Mouse (Mus musculus) intestine, postnatal 0 days (tissue): ENCODE data around the gene Rgs1. TPM values are rescaled to one million over a fixed set of nuclear protein-coding genes. Genes with fewer than 3 reads are reported as not detected.

Experiments
- ATAC-seq: fragments of 200-750 bp; cut with Nextera tagmentation; 2 replicates; pipeline ENCODE4 v1.8.0; 2017; ENCODE audit warnings: mild to moderate bottlenecking, moderate TSS enrichment, moderate library complexity
- H3K27ac ChIP-seq: fragments of 300-500 bp; sonication (generic); 2 replicates; pipeline ENCODE4 v1.5.1; 2014; ENCODE audit warnings: mild to moderate bottlenecking, low read depth, low read length, moderate library complexity
- H3K27me3 ChIP-seq: fragments of 300-500 bp; sonication (generic); replicated peaks from 2 replicates; pipeline ENCODE4 v1.6.1; 2014; ENCODE audit warnings: low read length, mixed read lengths; ENCODE audit not compliant: control insufficient read depth, insufficient read depth
- H3K36me3 ChIP-seq: fragments of 300-500 bp; sonication (generic); 2 replicates; pipeline ENCODE4 v1.6.1; 2014; ENCODE audit warnings: mild to moderate bottlenecking, moderate library complexity; ENCODE audit not compliant: control insufficient read depth, insufficient read depth
- H3K4me1 ChIP-seq: fragments of 300-500 bp; sonication (generic); replicated peaks from 2 replicates; pipeline ENCODE4 v1.6.1; 2014; ENCODE audit warnings: antibody characterized with exemption, low read length, mixed read lengths; ENCODE audit not compliant: control insufficient read depth, insufficient read depth
- H3K4me2 ChIP-seq: fragments of 300-500 bp; sonication (generic); replicated peaks from 2 replicates; pipeline ENCODE4 v1.6.1; 2014; ENCODE audit warnings: low read depth, mild to moderate bottlenecking, moderate library complexity
- H3K4me3 ChIP-seq: fragments of 300-500 bp; sonication (generic); 2 replicates; pipeline ENCODE4 v1.5.1; 2014; ENCODE audit warnings: low read depth, low read length
- H3K9ac ChIP-seq: fragments of 300-500 bp; sonication (generic); 2 replicates; pipeline ENCODE4 v1.6.1; 2014; ENCODE audit warnings: mild to moderate bottlenecking, low read depth, low read length
- H3K9me3 ChIP-seq: fragments of 300-500 bp; sonication (generic); 2 replicates; pipeline ENCODE4 v1.6.1; 2016; ENCODE audit warnings: mixed run types; ENCODE audit not compliant: control insufficient read depth
- CTCF ChIP-seq: sonication (generic); IDR thresholded peaks from 2 replicates; pipeline ENCODE4 v1.5.1; 2016; ENCODE audit warnings: low read depth, mild to moderate bottlenecking, control low read depth, antibody characterized with exemption, moderate library complexity
- WGBS: fragments of 180-500 bp; shearing (Covaris S2); extraction: QIAGEN DNeasy Blood & Tissue Kit; methylation state at CpG from one replicate; pipeline ENCODE4 v1.1.7; 2014; 5-methylcytosine and 5-hydroxymethylcytosine counted together
- polyA plus RNA-seq: library from polyadenylated mRNA; unstranded; fragments of >200 nt; fragmentation: Nextera tagmentation; extraction: Ambion mirVana; gene quantifications from 2 replicates; pipeline ENCODE4 v1.2.1, GENCODE M21; 2015

The Rgs1 gene
- polyA plus RNA-seq, 1 experiment from 2014 or later: 11.8 TPM

- no peak for TF ChIP-seq CTCF
- no peak overlapping the region for H3K4me2 ChIP-seq
- no peak overlapping the region for H3K9ac ChIP-seq
- H3K4me3 ChIP-seq: no peak overlapping the region
- no peaks in the 10 kb centered on the region for H3K9me3 ChIP-seq
- H3K4me1 ChIP-seq: no peaks in the 10 kb centered on the region
- WGBS: 83% methylated on average over 3 of the region's 3 CpGs
- ATAC-seq: no peak
- H3K36me3 ChIP-seq: no peaks in the 10 kb centered on the region
- H3K27me3 ChIP-seq: no peaks in the 10 kb centered on the region
- H3K27ac ChIP-seq: no peak overlapping the region
These were observed 15.0 kb upstream of the Rgs1 start for GRCm38 (mm10) chr1:144264000-144264399.

- no peak for ATAC-seq
- Histone ChIP-seq H3K27ac (no peak overlapping the region), H3K9me3 (no peaks in the 10 kb centered on the region), H3K4me3 (no peak overlapping the region), H3K9ac (no peak overlapping the region), H3K36me3 (no peaks in the 10 kb centered on the region), H3K4me2 (no peak overlapping the region), H3K4me1 (no peaks in the 10 kb centered on the region), H3K27me3 (no peaks in the 10 kb centered on the region)
- no peak for TF ChIP-seq CTCF
These were observed 13.0 kb upstream of the Rgs1 start for GRCm38 (mm10) chr1:144262008-144262407.

- H3K9me3 ChIP-seq: no peaks in the 10 kb centered on the region
- no peak for ATAC-seq
- H3K27me3 ChIP-seq: no peaks in the 10 kb centered on the region
- no peak overlapping the region for H3K27ac ChIP-seq
- no peak for TF ChIP-seq CTCF
- WGBS: 77% methylated on average over 3 of the region's 3 CpGs
- no peak overlapping the region for H3K4me3 ChIP-seq
- no peaks in the 10 kb centered on the region for H3K36me3 ChIP-seq
- H3K4me2 ChIP-seq: no peak overlapping the region
- no peak overlapping the region for H3K9ac ChIP-seq
- H3K4me1 ChIP-seq: no peaks in the 10 kb centered on the region
These were observed 9.7 kb upstream of the Rgs1 start for GRCm38 (mm10) chr1:144258779-144259178.

- WGBS: 47% methylated on average over 2 of the region's 2 CpGs
- no peak for ATAC-seq
These were observed 7.7 kb upstream of the Rgs1 start for GRCm38 (mm10) chr1:144256556-144257331.

GRCm38 (mm10) chr1:144248206-144248605 lies 836 bp downstream of the Rgs1 start:
- Histone ChIP-seq H3K9ac (no peak overlapping the region), H3K4me1 (no peaks in the 10 kb centered on the region), H3K27me3 (no peaks in the 10 kb centered on the region), H3K27ac (no peak overlapping the region), H3K4me3 (no peak overlapping the region), H3K4me2 (no peak overlapping the region), H3K9me3 (no peaks in the 10 kb centered on the region), H3K36me3 (no peaks in the 10 kb centered on the region)
- TF ChIP-seq CTCF: no peak
- WGBS: 87% methylated on average over 3 of the region's 3 CpGs
- ATAC-seq: no peak

More at GRCm38 (mm10) chr1:144256556-144257331, 7.7 kb upstream of the Rgs1 start:
- H3K9me3 ChIP-seq: no peaks in the 10 kb centered on the region
- H3K9ac ChIP-seq: no peak overlapping the region
- no peak overlapping the region for H3K4me3 ChIP-seq
- TF ChIP-seq CTCF: no peak
- no peak overlapping the region for H3K27ac ChIP-seq
- no peak overlapping the region for H3K4me2 ChIP-seq
- H3K27me3 ChIP-seq: no peaks in the 10 kb centered on the region
- no peaks in the 10 kb centered on the region for H3K36me3 ChIP-seq
- H3K4me1 ChIP-seq: no peaks in the 10 kb centered on the region

- H3K9me3 ChIP-seq: no peaks in the 10 kb centered on the region
- WGBS: 95% methylated on average over 1 of the region's 1 CpGs
- no peak overlapping the region for H3K4me3 ChIP-seq
- no peak for ATAC-seq
- no peaks in the 10 kb centered on the region for H3K4me1 ChIP-seq
- TF ChIP-seq CTCF: no peak
- H3K27me3 ChIP-seq: no peaks in the 10 kb centered on the region
- H3K9ac ChIP-seq: no peak overlapping the region
- H3K4me2 ChIP-seq: no peak overlapping the region
- H3K27ac ChIP-seq: no peak overlapping the region
- H3K36me3 ChIP-seq: no peaks in the 10 kb centered on the region
These were observed 1.7 kb downstream of the Rgs1 start for GRCm38 (mm10) chr1:144247382-144247781.
